Mouse (Mus musculus) stomach, embryonic 16.5 days (tissue): ENCODE results near the gene Rnf182. TPM values are rescaled to one million over a fixed set of nuclear protein-coding genes. Genes with fewer than 3 reads are reported as not detected.

Experiments used
- ATAC-seq: fragments of 200-750 bp; cut with Nextera tagmentation; 2 replicates; pipeline ENCODE4 v1.8.0; 2017; ENCODE audit warnings: moderate number of reproducible peaks, moderate TSS enrichment; ENCODE audit not compliant: insufficient read depth, low FRiP score
- H3K27ac ChIP-seq: fragments of 300-500 bp; sonication (generic); 2 replicates; pipeline ENCODE4 v1.5.1; 2014; ENCODE audit warnings: low read length
- H3K27me3 ChIP-seq: fragments of 300-500 bp; sonication (generic); 2 replicates; pipeline ENCODE4 v1.6.1; 2014; ENCODE audit warnings: low read length, control low read depth, mixed read lengths; ENCODE audit not compliant: control insufficient read depth, insufficient read depth
- H3K36me3 ChIP-seq: fragments of 300-500 bp; sonication (generic); 2 replicates; pipeline ENCODE4 v1.6.1; 2014; ENCODE audit warnings: low read length; ENCODE audit not compliant: control insufficient read depth, insufficient read depth
- H3K4me1 ChIP-seq: fragments of 300-500 bp; sonication (generic); 2 replicates; pipeline ENCODE4 v1.6.1; 2014; ENCODE audit warnings: low read length, control low read depth, mixed read lengths; ENCODE audit not compliant: control insufficient read depth, insufficient read depth
- H3K4me2 ChIP-seq: fragments of 300-500 bp; sonication (generic); 2 replicates; pipeline ENCODE4 v1.6.1; 2014; ENCODE audit warnings: low read depth, low read length, mixed read lengths
- H3K4me3 ChIP-seq: fragments of 300-500 bp; sonication (generic); replicated peaks from 2 replicates; pipeline ENCODE4 v1.5.1; 2014; ENCODE audit warnings: mild to moderate bottlenecking, low read length
- H3K9ac ChIP-seq: fragments of 300-500 bp; sonication (generic); 2 replicates; pipeline ENCODE4 v1.6.1; 2014; ENCODE audit warnings: low read length
- H3K9me3 ChIP-seq: fragments of 300-500 bp; sonication (generic); replicated peaks from 2 replicates; pipeline ENCODE4 v1.6.1; 2016; ENCODE audit warnings: low read length, control low read depth; ENCODE audit not compliant: control insufficient read depth
- WGBS: fragments of 180-500 bp; shearing (Covaris S2); extraction: QIAGEN DNeasy Blood & Tissue Kit; methylation state at CpG from one replicate; pipeline ENCODE4 v1.1.7; 2014; 5-methylcytosine and 5-hydroxymethylcytosine counted together
- polyA plus RNA-seq: library from polyadenylated mRNA; unstranded; fragments of >200 nt; fragmentation: Nextera tagmentation; extraction: Ambion mirVana; gene quantifications from 2 replicates; pipeline ENCODE4 v1.2.1, GENCODE M21; 2015

Rnf182 gene
- polyA plus RNA-seq, 1 experiment from 2014 or later = 1.5 TPM

- no peak for ATAC-seq
These were observed 13.1 kb upstream of the Rnf182 start for GRCm38 (mm10) chr13:43602440-43602839.

DNA sequence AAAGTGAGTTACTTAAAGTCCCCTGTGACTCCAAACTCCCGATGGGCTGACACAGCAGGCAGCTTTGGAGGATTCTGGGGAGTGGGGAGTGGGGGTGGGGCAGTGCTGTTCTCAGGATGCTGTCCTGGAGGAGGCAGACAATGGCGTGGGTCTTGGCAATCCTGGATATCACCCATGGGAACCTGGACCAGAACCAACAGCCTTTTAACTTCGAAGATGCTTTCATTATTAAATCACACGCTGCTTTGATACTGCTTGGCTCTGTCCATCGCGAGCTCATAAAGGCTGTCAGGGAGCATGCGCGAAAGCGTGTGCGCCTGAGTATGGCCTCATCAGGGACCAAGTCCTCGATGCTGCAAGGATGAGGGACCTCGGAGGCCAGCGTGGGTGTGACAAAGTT is 12.5 kb upstream of the Rnf182 start:
- Histone ChIP-seq H3K27me3 (no peaks in the 10 kb centered on the region), H3K27ac (no peak overlapping the region), H3K4me2 (no peak overlapping the region), H3K4me3 (no peak overlapping the region), H3K9ac (no peak overlapping the region), H3K36me3 (no peaks in the 10 kb centered on the region), H3K4me1 (no peaks in the 10 kb centered on the region), H3K9me3 (no peaks in the 10 kb centered on the region)
- WGBS = 68% methylated on average over 13 of the region's 13 CpGs
- no peak for ATAC-seq

More at GRCm38 (mm10) chr13:43602440-43602839, 13.1 kb upstream of the Rnf182 start:
- no peak overlapping the region for H3K9ac ChIP-seq
- WGBS = 85% methylated on average over 2 of the region's 2 CpGs
- H3K4me3 ChIP-seq = no peak overlapping the region
- H3K4me1 ChIP-seq = no peaks in the 10 kb centered on the region
- no peaks in the 10 kb centered on the region for H3K36me3 ChIP-seq
- H3K9me3 ChIP-seq = no peaks in the 10 kb centered on the region
- H3K4me2 ChIP-seq = no peak overlapping the region
- H3K27ac ChIP-seq = no peak overlapping the region
- H3K27me3 ChIP-seq = no peaks in the 10 kb centered on the region

GRCm38 (mm10) chr13:43608854-43609253 is 6.7 kb upstream of the Rnf182 start:
- Histone ChIP-seq H3K36me3 (no peaks in the 10 kb centered on the region), H3K4me2 (no peak overlapping the region), H3K27me3 (no peaks in the 10 kb centered on the region), H3K4me3 (no peak overlapping the region), H3K27ac (no peak overlapping the region), H3K9me3 (no peaks in the 10 kb centered on the region), H3K9ac (no peak overlapping the region), H3K4me1 (no peaks in the 10 kb centered on the region)
- ATAC-seq = no peak
- 73% methylated on average over 6 of the region's 6 CpGs for WGBS

DNA sequence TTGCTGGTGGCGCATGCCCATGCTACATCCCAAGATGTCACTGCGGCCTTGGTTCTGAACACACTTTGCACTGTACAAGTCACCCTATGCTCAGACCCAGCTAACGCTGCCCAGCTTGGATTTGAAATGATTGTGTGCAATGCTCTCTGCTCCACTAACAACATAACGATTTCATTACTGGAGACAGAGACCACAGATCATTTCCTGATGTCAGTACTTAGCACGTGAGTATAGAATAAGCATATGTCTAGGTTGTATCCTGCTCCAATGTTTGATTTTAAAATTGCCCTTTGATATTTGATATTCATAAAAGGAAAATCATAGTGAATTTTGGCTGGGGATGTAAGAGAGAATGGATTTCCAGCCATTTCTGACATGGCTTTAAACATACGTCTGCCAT is 3.5 kb upstream of the Rnf182 start:
- no peaks in the 10 kb centered on the region for H3K36me3 ChIP-seq
- no peak for ATAC-seq
- H3K27ac ChIP-seq = no peak overlapping the region

GRCm38 (mm10) chr13:43614667-43615066 is 843 bp upstream of the Rnf182 start:
- no peaks in the 10 kb centered on the region for H3K9me3 ChIP-seq
- no peaks in the 10 kb centered on the region for H3K4me1 ChIP-seq
- H3K4me2 ChIP-seq = no peak overlapping the region
- no peak overlapping the region for H3K27ac ChIP-seq
- no peaks in the 10 kb centered on the region for H3K36me3 ChIP-seq
- H3K9ac ChIP-seq = no peak overlapping the region
- ATAC-seq = no peak
- H3K27me3 ChIP-seq = no peaks in the 10 kb centered on the region
- 89% methylated on average over 3 of the region's 3 CpGs for WGBS
- no peak overlapping the region for H3K4me3 ChIP-seq

More for the DNA sequence above, 3.5 kb upstream of the Rnf182 start:
- WGBS = 76% methylated on average over 6 of the region's 6 CpGs
- no peaks in the 10 kb centered on the region for H3K4me1 ChIP-seq
- no peak overlapping the region for H3K9ac ChIP-seq
- H3K9me3 ChIP-seq = no peaks in the 10 kb centered on the region
- H3K4me2 ChIP-seq = no peak overlapping the region
- H3K4me3 ChIP-seq = no peak overlapping the region
- no peaks in the 10 kb centered on the region for H3K27me3 ChIP-seq

DNA sequence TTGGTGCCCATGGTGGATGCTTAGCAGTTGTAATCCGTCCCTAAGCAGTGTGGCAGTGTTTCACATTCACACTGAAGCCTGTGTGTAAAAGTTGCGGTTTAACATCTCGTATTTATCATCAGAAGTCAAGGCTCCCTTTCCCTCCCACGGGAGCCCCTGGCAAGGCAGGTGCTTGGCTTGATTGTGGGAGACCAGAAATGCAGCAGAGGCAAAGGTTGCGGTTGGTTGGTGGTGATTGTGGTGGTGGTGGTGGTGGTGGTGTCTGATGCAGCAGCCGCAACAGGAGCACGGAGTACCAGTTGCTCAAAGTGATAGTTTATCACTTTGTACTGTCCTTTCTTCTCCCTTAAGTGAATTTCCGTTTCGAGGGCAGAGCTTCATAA is 325 bp upstream of the Rnf182 start:
- Histone ChIP-seq H3K4me2 (peak overlapping the region; percentile 91), H3K36me3 (no peaks in the 10 kb centered on the region), H3K9ac (no peak overlapping the region; the same call in 1 of the 2 replicates), H3K9me3 (no peaks in the 10 kb centered on the region), H3K27me3 (no peaks in the 10 kb centered on the region), H3K27ac (no peak overlapping the region), H3K4me1 (no peaks in the 10 kb centered on the region), H3K4me3 (peak overlapping the region; percentile 67)
- ATAC-seq = no peak
- 32% methylated on average over 9 of the region's 9 CpGs for WGBS

DNA sequence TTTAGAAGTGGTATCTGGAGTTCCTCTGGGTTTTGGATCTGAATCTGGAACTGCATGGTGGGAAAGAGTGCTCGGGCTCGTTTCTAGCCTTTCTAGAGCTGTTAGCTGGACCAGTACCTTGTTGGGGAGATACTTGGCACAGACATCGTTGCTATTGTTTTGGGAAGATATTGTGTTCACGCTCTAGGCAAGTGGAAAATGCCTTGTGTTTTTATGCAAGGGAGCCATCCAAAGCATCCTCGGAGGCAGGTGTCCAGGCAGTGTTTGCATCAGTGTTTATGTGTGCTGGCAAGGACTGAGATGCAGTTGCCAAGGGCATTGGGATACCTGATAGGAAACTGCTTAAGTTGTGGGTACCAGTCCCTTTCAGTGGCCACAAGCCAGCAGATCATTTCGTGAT is 1.0 kb downstream of the Rnf182 start:
- no peaks in the 10 kb centered on the region for H3K36me3 ChIP-seq
- H3K9me3 ChIP-seq = no peaks in the 10 kb centered on the region
- WGBS = 34% methylated on average over 6 of the region's 6 CpGs
- H3K27me3 ChIP-seq = no peaks in the 10 kb centered on the region
- ATAC-seq = no peak
- H3K4me3 ChIP-seq = peak overlapping the region; percentile 67
- H3K4me2 ChIP-seq = peak overlapping the region; percentile 91
- no peak overlapping the region for H3K9ac ChIP-seq
- H3K4me1 ChIP-seq = no peaks in the 10 kb centered on the region
- H3K27ac ChIP-seq = no peak overlapping the region

- H3K9ac ChIP-seq = no peak overlapping the region
- H3K9me3 ChIP-seq = no peaks in the 10 kb centered on the region
- H3K36me3 ChIP-seq = no peaks in the 10 kb centered on the region
- H3K4me2 ChIP-seq = no peak overlapping the region
- no peak overlapping the region for H3K27ac ChIP-seq
- no peak overlapping the region for H3K4me3 ChIP-seq
- ATAC-seq = no peak
- WGBS = 57% methylated on average over 4 of the region's 4 CpGs
- H3K27me3 ChIP-seq = no peaks in the 10 kb centered on the region
- H3K4me1 ChIP-seq = no peaks in the 10 kb centered on the region
These were observed 4.2 kb downstream of the Rnf182 start for GRCm38 (mm10) chr13:43619550-43620175.

GRCm38 (mm10) chr13:43627922-43628321 is 12.4 kb downstream of the Rnf182 start:
- Histone ChIP-seq H3K36me3 (no peaks in the 10 kb centered on the region), H3K9me3 (no peaks in the 10 kb centered on the region), H3K4me2 (no peak overlapping the region), H3K9ac (no peak overlapping the region), H3K4me3 (no peak overlapping the region), H3K27ac (no peak overlapping the region), H3K4me1 (no peaks in the 10 kb centered on the region), H3K27me3 (no peaks in the 10 kb centered on the region)
- no peak for ATAC-seq
- 73% methylated on average over 5 of the region's 5 CpGs for WGBS
